Mouse (Mus musculus): Measurements from ENCODE around the gene Cdk11b. TPM values are rescaled to one million over a fixed set of nuclear protein-coding genes. Genes with fewer than 3 reads are reported as not detected.

The Cdk11b gene
- polyA plus RNA-seq, 1 experiment from 2014 or later: 53.0 TPM

- Histone ChIP-seq H3K9me3 (no peaks in the 10 kb centered on the region), H3K27ac (replicated peaks) (no peak overlapping the region), H3K9ac (no peak overlapping the region), H3K4me3 (no peak overlapping the region), H3K4me1 (replicated peaks) (no peaks in the 10 kb centered on the region), H3K4me2 (no peak overlapping the region), H3K27me3 (no peaks in the 10 kb centered on the region), H3K36me3 (0 out of 2 replicates have a peak, but pooled peaks cover 2% of the 10 kb centered on the region)
- 96% methylated on average over 3 of the region's 3 CpGs for WGBS
- ATAC-seq (ENCODE audit: low FRiP score, low read depth): no peak
These were observed 28.9 kb upstream of the Cdk11b start for GRCm38 (mm10) chr4:155595777-155596176.

GRCm38 (mm10) chr4:155596606-155597005 is 28.0 kb upstream of the Cdk11b start:
- H3K27ac ChIP-seq (replicated peaks): no peak overlapping the region
- H3K4me2 ChIP-seq: no peak overlapping the region
- 80% methylated on average over 5 of the region's 5 CpGs for WGBS
- H3K4me1 ChIP-seq (replicated peaks): no peaks in the 10 kb centered on the region
- H3K36me3 ChIP-seq: no peaks in the 10 kb centered on the region
- no peak for ATAC-seq (ENCODE audit: low FRiP score, low read depth)
- no peak overlapping the region for H3K4me3 ChIP-seq
- H3K9ac ChIP-seq: no peak overlapping the region
- no peaks in the 10 kb centered on the region for H3K9me3 ChIP-seq
- no peaks in the 10 kb centered on the region for H3K27me3 ChIP-seq

- Histone ChIP-seq H3K27ac (replicated peaks) (no peak overlapping the region), H3K4me1 (replicated peaks) (peaks cover 15% of the 10 kb centered on the region), H3K4me2 (no peak overlapping the region), H3K9ac (no peak overlapping the region), H3K9me3 (no peaks in the 10 kb centered on the region), H3K27me3 (no peaks in the 10 kb centered on the region), H3K4me3 (no peak overlapping the region), H3K36me3 (no peaks in the 10 kb centered on the region)
- ATAC-seq (ENCODE audit: low FRiP score, low read depth): no peak
- WGBS: 20% methylated on average over 20 of the region's 20 CpGs
These were observed 26.1 kb upstream of the Cdk11b start for GRCm38 (mm10) chr4:155598536-155598935.

- no peaks in the 10 kb centered on the region for H3K9me3 ChIP-seq
These were observed 24.5 kb upstream of the Cdk11b start for GRCm38 (mm10) chr4:155599901-155600825.

GRCm38 (mm10) chr4:155601091-155601996 is 23.3 kb upstream of the Cdk11b start, which contains the start of gene Slc35e2:
TSS of gene Slc35e2 (plus strand) at chr4:155601416.
- no peaks in the 10 kb centered on the region for H3K27me3 ChIP-seq
- H3K4me1 ChIP-seq (replicated peaks): peaks cover 21% of the 10 kb centered on the region
- H3K27ac ChIP-seq (replicated peaks): peak within 1 kb of the TSS; percentile 99
- H3K4me2 ChIP-seq: peak within 1 kb of the TSS; percentile 74
- WGBS: 1% methylated on average over 62 of the region's 65 CpGs
- H3K36me3 ChIP-seq: no peaks in the 10 kb centered on the region
- peak within 1 kb of the TSS; percentile 86 for H3K9ac ChIP-seq
- H3K9me3 ChIP-seq: no peaks in the 10 kb centered on the region
- ATAC-seq (ENCODE audit: low FRiP score, low read depth): peak; percentile 95
- peak within 1 kb of the TSS; percentile 68 for H3K4me3 ChIP-seq

More at GRCm38 (mm10) chr4:155599901-155600825, 24.5 kb upstream of the Cdk11b start:
- H3K9ac ChIP-seq: peak overlapping the region; percentile 86
- ATAC-seq (ENCODE audit: low FRiP score, low read depth): no peak
- no peaks in the 10 kb centered on the region for H3K36me3 ChIP-seq
- WGBS: 88% methylated on average over 10 of the region's 11 CpGs
- peaks cover 21% of the 10 kb centered on the region for H3K4me1 ChIP-seq (replicated peaks)
- H3K27ac ChIP-seq (replicated peaks): peak overlapping the region; percentile 99
- H3K4me3 ChIP-seq: peak overlapping the region; percentile 68
- H3K4me2 ChIP-seq: peak overlapping the region; percentile 74
- no peaks in the 10 kb centered on the region for H3K27me3 ChIP-seq

GRCm38 (mm10) chr4:155601997-155602456 is 22.6 kb upstream of the Cdk11b start:
- Histone ChIP-seq H3K27ac (replicated peaks) (peak overlapping the region; percentile 99), H3K27me3 (no peaks in the 10 kb centered on the region), H3K4me2 (peak overlapping the region; percentile 74), H3K9ac (peak overlapping the region; percentile 86), H3K9me3 (no peaks in the 10 kb centered on the region), H3K4me3 (peak overlapping the region; percentile 68), H3K36me3 (no peaks in the 10 kb centered on the region), H3K4me1 (replicated peaks) (peaks cover 21% of the 10 kb centered on the region)
- 2% methylated on average over 31 of the region's 31 CpGs for WGBS
- no peak; the same call in 1 of the 2 replicates for ATAC-seq (ENCODE audit: low FRiP score, low read depth)

GRCm38 (mm10) chr4:155602753-155603152 is 21.9 kb upstream of the Cdk11b start:
- Histone ChIP-seq H3K36me3 (no peaks in the 10 kb centered on the region), H3K9me3 (no peaks in the 10 kb centered on the region), H3K27ac (replicated peaks) (no peak overlapping the region), H3K4me2 (peak overlapping the region; percentile 74), H3K4me1 (replicated peaks) (peaks cover 21% of the 10 kb centered on the region), H3K27me3 (no peaks in the 10 kb centered on the region), H3K4me3 (peak overlapping the region; percentile 68), H3K9ac (peak overlapping the region; percentile 86)
- no peak for ATAC-seq (ENCODE audit: low FRiP score, low read depth)
- WGBS: 90% methylated on average over 1 of the region's 1 CpGs

- H3K4me3 ChIP-seq: no peak overlapping the region
- 91% methylated on average over 6 of the region's 6 CpGs for WGBS
- H3K4me1 ChIP-seq (replicated peaks): peaks cover 21% of the 10 kb centered on the region
- no peaks in the 10 kb centered on the region for H3K36me3 ChIP-seq
- H3K9me3 ChIP-seq: no peaks in the 10 kb centered on the region
- no peaks in the 10 kb centered on the region for H3K27me3 ChIP-seq
- no peak overlapping the region for H3K9ac ChIP-seq
- no peak overlapping the region for H3K27ac ChIP-seq (replicated peaks)
- ATAC-seq (ENCODE audit: low FRiP score, low read depth): no peak
- H3K4me2 ChIP-seq: no peak overlapping the region
These were observed 20.9 kb upstream of the Cdk11b start for GRCm38 (mm10) chr4:155603801-155604200.

- 93% methylated on average over 4 of the region's 4 CpGs for WGBS
- Histone ChIP-seq H3K9ac (no peak overlapping the region), H3K27me3 (no peaks in the 10 kb centered on the region), H3K4me3 (no peak overlapping the region), H3K4me2 (no peak overlapping the region), H3K4me1 (replicated peaks) (peaks cover 21% of the 10 kb centered on the region), H3K9me3 (no peaks in the 10 kb centered on the region), H3K36me3 (peaks cover 5% of the 10 kb centered on the region; the same call in 1 of the 2 replicates), H3K27ac (replicated peaks) (no peak overlapping the region)
- ATAC-seq (ENCODE audit: low FRiP score, low read depth): no peak
These were observed 19.5 kb upstream of the Cdk11b start for GRCm38 (mm10) chr4:155605132-155605531.

- no peak overlapping the region for H3K4me3 ChIP-seq
- H3K9ac ChIP-seq: no peak overlapping the region
- no peaks in the 10 kb centered on the region for H3K27me3 ChIP-seq
- 73% methylated on average over 2 of the region's 2 CpGs for WGBS
- ATAC-seq (ENCODE audit: low FRiP score, low read depth): no peak
- no peak overlapping the region for H3K4me2 ChIP-seq
- H3K4me1 ChIP-seq (replicated peaks): peaks cover 21% of the 10 kb centered on the region
- peaks cover 18% of the 10 kb centered on the region for H3K36me3 ChIP-seq
- no peak overlapping the region for H3K27ac ChIP-seq (replicated peaks)
- no peaks in the 10 kb centered on the region for H3K9me3 ChIP-seq
These were observed 17.8 kb upstream of the Cdk11b start for GRCm38 (mm10) chr4:155606825-155607224.

- no peak overlapping the region for H3K9ac ChIP-seq
- H3K27ac ChIP-seq (replicated peaks): no peak overlapping the region
- H3K4me3 ChIP-seq: no peak overlapping the region
- 88% methylated on average over 3 of the region's 3 CpGs for WGBS
- no peaks in the 10 kb centered on the region for H3K9me3 ChIP-seq
- H3K36me3 ChIP-seq: peaks cover 60% of the 10 kb centered on the region
- no peaks in the 10 kb centered on the region for H3K4me1 ChIP-seq (replicated peaks)
- H3K4me2 ChIP-seq: no peak overlapping the region
- ATAC-seq (ENCODE audit: low FRiP score, low read depth): no peak
- no peaks in the 10 kb centered on the region for H3K27me3 ChIP-seq
These were observed 12.8 kb upstream of the Cdk11b start for GRCm38 (mm10) chr4:155611860-155612259.

Measured in hindbrain, embryonic 15.5 days (tissue).